Mouse (Mus musculus) adrenal gland, adult (tissue): ENCODE results near the gene Upp2.
A peak's percentile ranks its signal among the peaks of the same experiment; 100 is the strongest.

Experiments
- DNase-seq, 2 experiments: peaks; one replicate each; pipeline ENCODE4 v3.0.0; 2022 to 2023; ENCODE audit warnings: low spot score in 1 of 2; ENCODE audit not compliant: inconsistent age in 2 of 2

Gene Upp2

GRCm38 (mm10) chr2:58829981-58830742 lies 263.1 kb downstream of the Upp2 start:
- peak; percentile 20 to 69 for DNase-seq

GRCm38 (mm10) chr2:58832253-58832980 lies 265.3 kb downstream of the Upp2 start:
- DNase-seq: no peak

- DNase-seq: no peak
Measured at GRCm38 (mm10) chr2:58841021-58841420, 273.9 kb downstream of the Upp2 start.

GRCm38 (mm10) chr2:58842443-58842842 lies 275.3 kb downstream of the Upp2 start:
- no peak for DNase-seq
